Mouse (Mus musculus) ES-E14 (cell line): ENCODE results near the gene Hscb.

Source experiments
- CHD2 ChIP-seq: IDR thresholded peaks from 2 replicates; pipeline ENCODE4 v1.6.1; 2014; ENCODE audit warnings: mild to moderate bottlenecking, low read depth, low read length, inconsistent platforms
- HCFC1 ChIP-seq: IDR thresholded peaks from 2 replicates; pipeline ENCODE4 v1.6.1; 2012; ENCODE audit warnings: low read length, inconsistent platforms, borderline replicate concordance; ENCODE audit not compliant: insufficient read depth
- MAFK ChIP-seq: IDR thresholded peaks from 2 replicates; pipeline ENCODE4 v1.6.1; 2014; ENCODE audit warnings: mild to moderate bottlenecking, low read depth, low read length, inconsistent platforms; ENCODE audit not compliant: insufficient read depth
- ZC3H11A ChIP-seq: IDR thresholded peaks from 2 replicates; pipeline ENCODE4 v1.6.1; 2012; ENCODE audit warnings: low read depth, mild to moderate bottlenecking, inconsistent platforms, low read length, borderline replicate concordance
- ZNF384 ChIP-seq: IDR thresholded peaks from 2 replicates; pipeline ENCODE4 v1.6.1; 2012; ENCODE audit warnings: low read depth, low read length, inconsistent platforms

GRCm38 (mm10) chr5:110875286-110875685 lies 35.7 kb upstream of the Hscb start:
- TF ChIP-seq CHD2 = no peak
- no peak for TF ChIP-seq ZC3H11A
- no peak for TF ChIP-seq HCFC1
- TF ChIP-seq ZNF384 = no peak
- no peak for TF ChIP-seq MAFK
